Mouse (Mus musculus) MEL (cell line): ENCODE data around the gene D230025D16Rik. TPM values are rescaled to one million over a fixed set of nuclear protein-coding genes. Genes with fewer than 3 reads are reported as not detected.

ENCODE experiments used
- DNase-seq: peaks from one replicate; pipeline ENCODE4 v3.0.0; 2011; ENCODE audit warnings: low read depth, low spot score
- H3K27ac ChIP-seq: 2 replicates; pipeline ENCODE4 v1.5.1; 2012; ENCODE audit warnings: low read depth, mild to moderate bottlenecking, control low read depth, low read length, moderate library complexity; ENCODE audit not compliant: control insufficient read depth
- H3K27me3 ChIP-seq, 2 experiments: fragments of 150-350 bp in 1 of 2; sonication (generic) in 1 of 2; 2 replicates each; pipeline ENCODE4 v1.6.1; 2012; ENCODE audit warnings: low read length in 2 of 2, mild to moderate bottlenecking in 2 of 2, improper control_type of control experiment in 1 of 2, moderate library complexity in 1 of 2; ENCODE audit not compliant: insufficient read depth in 2 of 2, control insufficient read depth in 1 of 2
- H3K36me3 ChIP-seq, 2 experiments: 2 replicates each; pipeline ENCODE4 v1.6.1; 2012 to 2014; ENCODE audit warnings: low read length in 2 of 2, improper control_type of control experiment in 1 of 2, inconsistent platforms in 1 of 2, mild to moderate bottlenecking in 1 of 2; ENCODE audit not compliant: insufficient read depth in 2 of 2, control insufficient read depth in 1 of 2
- H3K4me1 ChIP-seq, 2 experiments: fragments of 150-350 bp in 1 of 2; sonication (generic) in 1 of 2; 2 replicates each; pipeline ENCODE4 v1.6.1; 2012; ENCODE audit warnings: low read length in 2 of 2, improper control_type of control experiment in 1 of 2, mild to moderate bottlenecking in 1 of 2; ENCODE audit not compliant: insufficient read depth in 2 of 2, control insufficient read depth in 1 of 2
- H3K4me3 ChIP-seq, 2 experiments: fragments of 150-350 bp in 1 of 2; sonication (generic) in 1 of 2; 2 replicates each; pipeline ENCODE4 v1.5.1; 2012; ENCODE audit warnings: low read depth in 2 of 2, low read length in 2 of 2, mild to moderate bottlenecking in 2 of 2, moderate library complexity in 2 of 2, control low read depth in 1 of 2, improper control_type of control experiment in 1 of 2; ENCODE audit not compliant: control insufficient read depth in 1 of 2, insufficient read depth in 1 of 2
- H3K79me2 ChIP-seq: 2 replicates; pipeline ENCODE4 v1.6.1; 2012; ENCODE audit warnings: mild to moderate bottlenecking, low read length, moderate library complexity; ENCODE audit not compliant: control insufficient read depth, poor library complexity, insufficient read depth
- H3K9ac ChIP-seq: 2 replicates; pipeline ENCODE4 v1.6.1; 2012; ENCODE audit warnings: low read depth, mild to moderate bottlenecking, control low read depth, low read length, moderate library complexity; ENCODE audit not compliant: control insufficient read depth, poor library complexity, severe bottlenecking
- H3K9me3 ChIP-seq: fragments of 150-350 bp; sonication (generic); replicated peaks from 2 replicates; pipeline ENCODE4 v1.6.1; 2012; ENCODE audit warnings: mild to moderate bottlenecking, low read length, improper control_type of control experiment, moderate library complexity; ENCODE audit not compliant: insufficient read depth
- CHD1 ChIP-seq: IDR thresholded peaks from 2 replicates; pipeline ENCODE4 v1.6.1; 2012; ENCODE audit warnings: low read depth, mild to moderate bottlenecking, inconsistent platforms, low read length, improper control_type of control experiment
- CHD2 ChIP-seq: IDR thresholded peaks from 2 replicates; pipeline ENCODE4 v1.6.1; 2011; ENCODE audit warnings: low read length, improper control_type of control experiment
- CTCF ChIP-seq, 3 experiments: IDR thresholded peaks in 2 of 3; conservative IDR thresholded peaks in 1 of 3; 2 replicates each; pipeline ENCODE4 v1.5.1; 2011 to 2012; ENCODE audit warnings: low read length in 3 of 3, low read depth in 2 of 3, mild to moderate bottlenecking in 2 of 3, improper control_type of control experiment in 1 of 3, inconsistent platforms in 1 of 3, mixed read lengths in 1 of 3, moderate library complexity in 1 of 3; ENCODE audit not compliant: control insufficient read depth in 1 of 3, insufficient read depth in 1 of 3, poor library complexity in 1 of 3, severe bottlenecking in 1 of 3
- E2F4 ChIP-seq: IDR thresholded peaks from 2 replicates; pipeline ENCODE4 v1.6.1; 2011; ENCODE audit warnings: low read depth, low read length, improper control_type of control experiment, borderline replicate concordance
- ETS1 ChIP-seq: IDR thresholded peaks from 2 replicates; pipeline ENCODE4 v1.6.1; 2012; ENCODE audit warnings: low read depth, mild to moderate bottlenecking, inconsistent platforms, low read length, improper control_type of control experiment, moderate library complexity
- GABPA ChIP-seq: IDR thresholded peaks from 2 replicates; pipeline ENCODE4 v1.6.1; 2012; ENCODE audit warnings: low read depth, mild to moderate bottlenecking, inconsistent platforms, low read length, improper control_type of control experiment, moderate library complexity
- GATA1 ChIP-seq: IDR thresholded peaks from 2 replicates; pipeline ENCODE4 v1.6.1; 2011; ENCODE audit warnings: low read depth, low read length, improper control_type of control experiment
- JUND ChIP-seq: IDR thresholded peaks from 2 replicates; pipeline ENCODE4 v1.6.1; 2011; ENCODE audit warnings: low read depth, mild to moderate bottlenecking, improper control_type of control experiment, low read length
- MAFK ChIP-seq: IDR thresholded peaks from 2 replicates; pipeline ENCODE4 v1.6.1; 2011; ENCODE audit warnings: low read depth, mild to moderate bottlenecking, low read length, improper control_type of control experiment, borderline replicate concordance
- MAX ChIP-seq: IDR thresholded peaks from 2 replicates; pipeline ENCODE4 v1.6.1; 2011; ENCODE audit warnings: low read length, improper control_type of control experiment
- MAZ ChIP-seq: IDR thresholded peaks from 2 replicates; pipeline ENCODE4 v1.6.1; 2012; ENCODE audit warnings: low read depth, mild to moderate bottlenecking, inconsistent platforms, low read length, improper control_type of control experiment
- MXI1 ChIP-seq: IDR thresholded peaks from 2 replicates; pipeline ENCODE4 v1.6.1; 2011; ENCODE audit warnings: mild to moderate bottlenecking, low read depth, low read length, improper control_type of control experiment
- MYC ChIP-seq: IDR thresholded peaks from 2 replicates; pipeline ENCODE4 v1.6.1; 2011; ENCODE audit warnings: low read depth, mild to moderate bottlenecking, low read length, improper control_type of control experiment, moderate library complexity
- NELFE ChIP-seq: IDR thresholded peaks from 2 replicates; pipeline ENCODE4 v1.6.1; 2011; ENCODE audit warnings: low read depth, low read length, improper control_type of control experiment
- NRF1 ChIP-seq: IDR thresholded peaks from 2 replicates; pipeline ENCODE4 v1.6.1; 2014; ENCODE audit warnings: low read depth, mild to moderate bottlenecking, inconsistent platforms, low read length, improper control_type of control experiment, moderate library complexity; ENCODE audit not compliant: poor library complexity, insufficient read depth, severe bottlenecking
- POLR2A ChIP-seq, 2 experiments: IDR thresholded peaks; 2 replicates each; pipeline ENCODE4 v1.6.1; 2011 to 2012; ENCODE audit warnings: low read length in 2 of 2, mild to moderate bottlenecking in 2 of 2, control low read depth in 1 of 2, improper control_type of control experiment in 1 of 2, low read depth in 1 of 2, moderate library complexity in 1 of 2; ENCODE audit not compliant: control insufficient read depth in 1 of 2, insufficient read depth in 1 of 2, poor library complexity in 1 of 2
- POLR2AphosphoS2 ChIP-seq: IDR thresholded peaks from 2 replicates; pipeline ENCODE4 v1.6.1; 2011; ENCODE audit warnings: low read length, improper control_type of control experiment
- POLR2AphosphoS5 ChIP-seq: IDR thresholded peaks from 2 replicates; pipeline ENCODE4 v1.6.1; 2012; ENCODE audit warnings: low read depth, borderline replicate concordance, mild to moderate bottlenecking, inconsistent platforms, low read length, moderate library complexity, mixed read lengths
- RAD21 ChIP-seq: IDR thresholded peaks from 2 replicates; pipeline ENCODE4 v1.6.1; 2011; ENCODE audit warnings: mild to moderate bottlenecking, low read depth, low read length, improper control_type of control experiment
- RCOR1 ChIP-seq: IDR thresholded peaks from 2 replicates; pipeline ENCODE4 v1.6.1; 2012; ENCODE audit warnings: low read depth, mild to moderate bottlenecking, inconsistent platforms, low read length, improper control_type of control experiment
- SIN3A ChIP-seq: IDR thresholded peaks from 2 replicates; pipeline ENCODE4 v1.6.1; 2012; ENCODE audit warnings: low read length, improper control_type of control experiment, inconsistent platforms
- SMC3 ChIP-seq: IDR thresholded peaks from 2 replicates; pipeline ENCODE4 v1.6.1; 2011; ENCODE audit warnings: low read depth, low read length, improper control_type of control experiment
- UBTF ChIP-seq: IDR thresholded peaks from 2 replicates; pipeline ENCODE4 v1.6.1; 2012; ENCODE audit warnings: low read depth, mild to moderate bottlenecking, inconsistent platforms, low read length, improper control_type of control experiment, moderate library complexity, borderline replicate concordance; ENCODE audit not compliant: insufficient read depth
- USF1 ChIP-seq: IDR thresholded peaks from 2 replicates; pipeline ENCODE4 v1.6.1; 2014; ENCODE audit warnings: low read depth, mild to moderate bottlenecking, inconsistent platforms, low read length, improper control_type of control experiment, moderate library complexity
- ZC3H11A ChIP-seq: IDR thresholded peaks from 2 replicates; pipeline ENCODE4 v1.6.1; 2012; ENCODE audit warnings: low read depth, mild to moderate bottlenecking, inconsistent platforms, low read length, improper control_type of control experiment
- ZNF384 ChIP-seq: IDR thresholded peaks from 2 replicates; pipeline ENCODE4 v1.6.1; 2012; ENCODE audit warnings: low read depth, mild to moderate bottlenecking, inconsistent platforms, low read length, improper control_type of control experiment
- polyA plus RNA-seq, 2 experiments: library from polyadenylated mRNA; stranded (reverse) in 1 of 2; unstranded in 1 of 2; fragments of >175 nt in 1 of 2; fragments of >200 nt in 1 of 2; gene quantifications; 2 replicates each; pipeline versions ENCODE4 v1.2.1 to v1.2.4; 2012; ENCODE audit warnings: low replicate concordance in 2 of 2, low read depth in 1 of 2; ENCODE audit not compliant: insufficient read length in 2 of 2, insufficient read depth in 1 of 2, missing spikeins in 1 of 2
- total RNA-seq: library from RNA; depleted of rRNA; stranded (reverse); fragments of 300-350 nt; gene quantifications from 2 replicates; pipeline ENCODE4 v1.2.3, GENCODE M21; 2012

The D230025D16Rik gene
- total and polyA plus RNA-seq, 3 experiments: 18.3 to 22.4 TPM; not detected in 1

DNA sequence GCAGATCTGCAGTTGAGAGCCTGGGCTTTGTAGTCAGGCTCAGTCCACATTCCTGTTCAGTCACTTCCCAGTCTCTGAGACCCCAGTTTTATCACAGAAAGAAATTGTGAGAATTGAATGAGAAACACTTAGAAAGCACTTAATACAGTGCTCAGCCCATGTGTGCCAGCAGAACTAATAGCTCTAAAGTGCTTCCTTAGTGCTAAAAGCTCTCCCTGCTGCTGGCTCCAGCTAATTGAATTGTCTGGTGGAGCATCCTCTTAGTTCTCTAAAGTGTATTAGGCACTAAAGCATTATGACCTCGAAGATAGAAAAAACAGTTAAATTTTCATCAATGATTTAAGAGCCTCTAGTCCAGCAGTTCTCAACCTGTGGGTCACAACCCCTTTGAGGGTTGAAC lies 19.2 kb upstream of the D230025D16Rik start:
- Histone ChIP-seq H3K27me3 (no peaks in the 10 kb centered on the region), H3K27ac (no peak overlapping the region), H3K4me1 (peaks cover 22 to 27% of the 10 kb centered on the region in 2 experiments), H3K4me3 (no peak overlapping the region), H3K36me3 (peaks cover 8 to 37% of the 10 kb centered on the region in 2 experiments), H3K79me2 (no peaks in the 10 kb centered on the region; the same call in 1 of the 2 replicates), H3K9ac (no peak overlapping the region), H3K9me3 (no peaks in the 10 kb centered on the region)
- TF ChIP-seq MAX (no peak), MAZ (no peak), GABPA (no peak), CHD2 (no peak), JUND (no peak), NELFE (no peak), ETS1 (no peak), E2F4 (no peak), RAD21 (no peak), MXI1 (no peak), SIN3A (no peak), POLR2AphosphoS5 (no peak), USF1 (no peak), UBTF (no peak), POLR2A (IDR thresholded peaks at IDR 0.05; ENCODE audit: control insufficient read depth in 1 of 2, insufficient read depth in 1 of 2, low read depth in 1 of 2, low read length in 2 of 2, poor library complexity in 1 of 2) (no peak), GATA1 (no peak), RCOR1 (no peak), CHD1 (no peak), ZC3H11A (no peak)
- no peak for DNase-seq

DNA sequence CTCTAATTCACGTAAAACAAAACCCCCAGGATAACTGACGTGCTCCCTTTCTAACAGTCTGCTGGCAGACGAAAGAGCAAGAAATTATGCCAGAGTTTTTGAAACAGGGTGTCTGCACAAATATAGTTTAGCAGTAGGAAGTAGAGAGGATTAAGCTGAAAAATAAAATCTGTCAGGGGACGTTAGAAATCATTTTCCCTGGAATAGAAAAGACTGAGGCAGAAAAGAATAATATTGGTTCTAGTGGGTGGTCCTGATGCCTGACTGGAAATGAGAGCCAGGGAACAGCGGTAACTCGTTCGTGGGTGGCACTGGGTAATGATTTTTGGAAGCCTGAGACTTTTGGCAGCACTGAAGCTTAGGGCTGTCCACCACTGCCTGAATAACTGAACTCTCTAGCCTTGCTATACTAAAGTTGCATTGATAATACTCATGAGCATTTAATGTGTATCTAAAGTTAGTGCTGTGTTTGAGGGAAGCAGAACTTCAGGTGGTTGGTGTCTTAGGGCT lies 18.1 kb upstream of the D230025D16Rik start:
- TF ChIP-seq POLR2AphosphoS2: no peak
- TF ChIP-seq MXI1: no peak
- no peak for TF ChIP-seq E2F4
- TF ChIP-seq UBTF: no peak
- no peak for TF ChIP-seq NRF1
- no peak for TF ChIP-seq NELFE
- no peak for TF ChIP-seq SMC3
- TF ChIP-seq ZNF384: no peak
- no peak for TF ChIP-seq RAD21
- no peak for TF ChIP-seq MYC
- no peak for TF ChIP-seq GABPA
- no peak for TF ChIP-seq MAZ
- no peak for TF ChIP-seq CTCF (IDR thresholded peaks at IDR 0.05 in 2 of 3, conservative IDR thresholded peaks at IDR 0.05 in 1 of 3; ENCODE audit: control insufficient read depth in 1 of 3, insufficient read depth in 1 of 3, low read depth in 2 of 3, low read length in 3 of 3, poor library complexity in 1 of 3, severe bottlenecking in 1 of 3)
- TF ChIP-seq MAFK: no peak
- H3K9me3 ChIP-seq: no peaks in the 10 kb centered on the region
- H3K27me3 ChIP-seq: no peaks in the 10 kb centered on the region
- no peak overlapping the region for H3K4me3 ChIP-seq
- no peaks in the 10 kb centered on the region; the same call in 1 of the 2 replicates for H3K79me2 ChIP-seq
- H3K4me1 ChIP-seq: peaks cover 22 to 27% of the 10 kb centered on the region in 2 experiments
- H3K9ac ChIP-seq: no peak overlapping the region
- peak overlapping the region; percentile 14; the same call in 1 of the 2 replicates for H3K27ac ChIP-seq
- H3K36me3 ChIP-seq: peaks cover 8 to 37% of the 10 kb centered on the region in 2 experiments
- no peak for DNase-seq
